Mouse (Mus musculus) testis, postnatal 10 days (tissue): Measurements from ENCODE around the gene Mlc1.
A peak's percentile ranks its signal among the peaks of the same experiment; 100 is the strongest.

Source experiments
- DNase-seq: peaks from one replicate; pipeline ENCODE4 v3.0.0; 2021; ENCODE audit warnings: low spot score

Mlc1 gene

GRCm38 (mm10) chr15:88937291-88937650 is 41.5 kb downstream of the Mlc1 start:
- DNase-seq = no peak

GRCm38 (mm10) chr15:88936619-88937290 is 42.1 kb downstream of the Mlc1 start:
- DNase-seq = no peak

- no peak for DNase-seq
These were observed 44.7 kb downstream of the Mlc1 start for GRCm38 (mm10) chr15:88934141-88934540.

- DNase-seq = no peak
These were observed 46.1 kb downstream of the Mlc1 start for GRCm38 (mm10) chr15:88932667-88933066.

- no peak for DNase-seq
These were observed 56.9 kb downstream of the Mlc1 start for GRCm38 (mm10) chr15:88921992-88922310.

- peak; percentile 85 for DNase-seq
These were observed 57.4 kb downstream of the Mlc1 start for GRCm38 (mm10) chr15:88921131-88921991.

GRCm38 (mm10) chr15:88920065-88920464 is 58.7 kb downstream of the Mlc1 start:
- DNase-seq = no peak

GRCm38 (mm10) chr15:88919328-88919727 is 59.5 kb downstream of the Mlc1 start:
- peak; percentile 55 for DNase-seq

GRCm38 (mm10) chr15:88917126-88917525 is 61.7 kb downstream of the Mlc1 start:
- no peak for DNase-seq

GRCm38 (mm10) chr15:88916366-88916765 is 62.4 kb downstream of the Mlc1 start:
- no peak for DNase-seq

GRCm38 (mm10) chr15:88915046-88915445 is 63.8 kb downstream of the Mlc1 start:
- DNase-seq = no peak

- DNase-seq = no peak
These were observed 72.5 kb downstream of the Mlc1 start for GRCm38 (mm10) chr15:88906347-88906746.
